Mouse (Mus musculus): ENCODE measurements around the gene Ces2b. TPM values are rescaled to one million over a fixed set of nuclear protein-coding genes. Genes with fewer than 3 reads are reported as not detected.
"Not testable (repeated sequence)": the region's sequence is repeated elsewhere in the genome, so short reads cannot be mapped to it uniquely, and the experiment has no call there.

Ces2b gene
- polyA plus RNA-seq, 1 experiment from 2014 or later, result 0.69 TPM

GRCm38 (mm10) chr8:104847741-104848462 is 16.5 kb downstream of the Ces2b start:
- Histone ChIP-seq H3K27ac (no peak overlapping the region), H3K27me3 (no peaks in the 10 kb centered on the region), H3K9me3 (replicated peaks) (no peaks in the 10 kb centered on the region), H3K4me3 (replicated peaks) (no peak overlapping the region), H3K9ac (no peak overlapping the region), H3K4me1 (no peaks in the 10 kb centered on the region), H3K36me3 (no peaks in the 10 kb centered on the region), H3K4me2 (no peak overlapping the region)
- ATAC-seq (replicated peaks; ENCODE audit: low FRiP score), result no peak
- WGBS, result 67% methylated on average over 4 of the region's 4 CpGs

DNA sequence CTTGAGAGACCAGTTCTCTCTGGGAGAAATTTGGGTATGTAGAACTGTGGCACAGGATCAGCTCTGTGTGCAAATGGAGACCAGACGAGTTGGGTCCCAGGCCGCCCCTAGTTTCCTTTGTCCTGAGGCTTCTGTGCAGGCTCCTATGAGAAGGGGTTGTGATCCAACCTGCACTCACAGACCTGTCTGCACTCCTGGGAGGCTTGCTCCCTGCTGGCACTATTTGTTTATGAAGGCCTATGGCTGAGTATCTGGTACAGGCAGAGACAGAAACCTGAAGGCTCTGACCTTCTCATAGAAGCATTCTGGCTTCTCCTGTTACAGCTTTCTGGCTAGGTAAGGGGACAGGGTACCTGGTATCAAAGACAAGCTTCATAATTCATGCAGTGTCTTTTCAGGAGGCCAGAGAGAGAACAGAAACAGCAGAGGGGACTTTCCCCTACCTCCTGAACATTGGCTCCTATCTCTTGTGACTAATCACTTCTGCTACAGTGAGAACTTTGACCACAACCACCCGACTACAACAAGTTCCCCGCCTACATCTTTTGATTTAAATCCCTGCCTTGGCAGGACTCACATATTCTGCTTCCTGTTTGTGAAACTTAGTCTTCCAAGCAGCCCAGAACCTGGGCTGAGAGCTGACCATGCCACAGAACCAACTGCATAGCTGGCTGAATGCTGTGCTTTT is 35.6 kb downstream of the Ces2b start:
- no CpG with 5 or more reads among the region's 4 CpGs for WGBS
- H3K27me3 ChIP-seq; H3K9ac ChIP-seq; H3K36me3 ChIP-seq; ATAC-seq (replicated peaks; ENCODE audit: low FRiP score); H3K4me3 ChIP-seq (replicated peaks); H3K27ac ChIP-seq; H3K9me3 ChIP-seq (replicated peaks); H3K4me1 ChIP-seq; H3K4me2 ChIP-seq: not testable (repeated sequence)

- H3K9me3 ChIP-seq (replicated peaks); H3K27ac ChIP-seq; H3K9ac ChIP-seq; H3K36me3 ChIP-seq; H3K4me1 ChIP-seq; H3K27me3 ChIP-seq; H3K4me2 ChIP-seq; ATAC-seq (replicated peaks; ENCODE audit: low FRiP score); H3K4me3 ChIP-seq (replicated peaks): not testable (repeated sequence)
- no CpG with 5 or more reads among the region's 2 CpGs for WGBS
These were observed 37.5 kb downstream of the Ces2b start for GRCm38 (mm10) chr8:104868876-104869275.

- not testable (repeated sequence) for H3K9ac ChIP-seq; ATAC-seq (replicated peaks; ENCODE audit: low FRiP score); H3K4me3 ChIP-seq (replicated peaks); H3K27me3 ChIP-seq; H3K9me3 ChIP-seq (replicated peaks); H3K4me2 ChIP-seq; H3K27ac ChIP-seq; H3K36me3 ChIP-seq; H3K4me1 ChIP-seq
- WGBS, result no CpG with 5 or more reads among the region's 4 CpGs
These were observed 55.0 kb downstream of the Ces2b start for GRCm38 (mm10) chr8:104886223-104886926.

Other genes starting within 250 kb of the Ces2b start
- 17.8 and 18.7 TPM in 2 replicates for gene Pdp2, start 240.1 kb upstream of the Ces2b start, polyA plus RNA-seq (2015; fragmentation: Nextera tagmentation; extraction: Ambion mirVana)
- gene Cdh16, start 207.2 kb upstream of the Ces2b start, polyA plus RNA-seq (2015; fragmentation: Nextera tagmentation; extraction: Ambion mirVana), result 238 and 241 TPM in 2 replicates
- gene Rrad, start 200.2 kb upstream of the Ces2b start, polyA plus RNA-seq (2015; fragmentation: Nextera tagmentation; extraction: Ambion mirVana), result 11.8 and 15.7 TPM in 2 replicates
- gene Ciao2b, start 189.6 kb upstream of the Ces2b start, polyA plus RNA-seq (2015; fragmentation: Nextera tagmentation; extraction: Ambion mirVana), result 104 and 110 TPM in 2 replicates
- 0.31 and 0.48 TPM in 2 replicates for gene Ces2a, start 97.6 kb upstream of the Ces2b start, polyA plus RNA-seq (2015; fragmentation: Nextera tagmentation; extraction: Ambion mirVana)
- 0.08 and 0.19 TPM in 2 replicates for gene Ces2c, start 15.5 kb downstream of the Ces2b start, polyA plus RNA-seq (2015; fragmentation: Nextera tagmentation; extraction: Ambion mirVana)
- 0.78 and 1.6 TPM in 2 replicates for gene Ces2e, start 94.7 kb downstream of the Ces2b start, polyA plus RNA-seq (2015; fragmentation: Nextera tagmentation; extraction: Ambion mirVana)
- 0.05 TPM in 1 of 2 replicates, not detected in the other for gene Ces2f, start 115.8 kb downstream of the Ces2b start, polyA plus RNA-seq (2015; fragmentation: Nextera tagmentation; extraction: Ambion mirVana)
- gene Ces2g, start 130.1 kb downstream of the Ces2b start, polyA plus RNA-seq (2015; fragmentation: Nextera tagmentation; extraction: Ambion mirVana), result 0.44 and 0.77 TPM in 2 replicates
- not detected in 2 replicates for gene Ces2h, start 169.3 kb downstream of the Ces2b start, polyA plus RNA-seq (2015; fragmentation: Nextera tagmentation; extraction: Ambion mirVana)
- not detected in 2 replicates for gene Ces3a, start 217.0 kb downstream of the Ces2b start, polyA plus RNA-seq (2015; fragmentation: Nextera tagmentation; extraction: Ambion mirVana)

All from kidney, embryonic 15.5 days (tissue).